Mouse (Mus musculus) layer of hippocampus, adult 2 months (tissue): Measurements from ENCODE around the gene 1700016H13Rik. TPM values are rescaled to one million over a fixed set of nuclear protein-coding genes. Genes with fewer than 3 reads are reported as not detected.

ENCODE experiments used
- DNase-seq, 2 experiments: peaks; one replicate each; pipeline ENCODE4 v3.0.0; 2022; ENCODE audit warnings: low spot score in 2 of 2
- H3K27ac ChIP-seq: fragments of 200-600 bp; 2 replicates; pipeline ENCODE4 v1.8.1; 2022
- H3K4me3 ChIP-seq: fragments of 200-600 bp; 2 replicates; pipeline ENCODE4 v1.8.1; 2022; ENCODE audit warnings: mild to moderate bottlenecking
- CTCF ChIP-seq: fragments of 200-600 bp; conservative IDR thresholded peaks from 2 replicates; pipeline ENCODE4 v1.8.1; 2022; ENCODE audit warnings: antibody characterized with exemption, mild to moderate bottlenecking, moderate library complexity
- total RNA-seq, 2 experiments: library from RNA; stranded (reverse); gene quantifications; 2 replicates each; pipeline ENCODE4 v1.2.3; 2021

Gene 1700016H13Rik
- total RNA-seq, 2 experiments from 2014 or later: not detected

DNA sequence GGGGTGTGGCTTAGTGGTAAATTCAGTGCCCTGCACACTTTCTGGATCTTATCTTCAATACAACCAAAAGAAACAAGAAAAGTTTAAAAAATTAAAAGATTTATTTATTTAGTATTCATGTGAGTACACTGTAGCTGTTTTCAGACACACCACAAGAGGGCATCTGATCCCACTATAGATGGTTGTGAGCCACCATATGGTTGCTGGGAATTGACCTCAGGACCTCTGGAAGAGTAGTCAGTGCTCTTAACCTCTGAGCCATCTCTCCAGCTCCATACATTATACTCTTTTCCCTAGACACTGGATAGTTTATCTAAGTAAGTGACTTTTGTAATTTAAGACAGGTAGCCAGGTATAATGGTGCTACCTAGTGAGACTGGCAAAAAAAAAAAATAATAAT, 35.4 kb upstream of the 1700016H13Rik start:
- DNase-seq: no peak
- TF ChIP-seq CTCF: peak; percentile 62
- Histone ChIP-seq H3K4me3 (no peak overlapping the region; the same call in 1 of the 2 replicates), H3K27ac (no peak overlapping the region)

DNA sequence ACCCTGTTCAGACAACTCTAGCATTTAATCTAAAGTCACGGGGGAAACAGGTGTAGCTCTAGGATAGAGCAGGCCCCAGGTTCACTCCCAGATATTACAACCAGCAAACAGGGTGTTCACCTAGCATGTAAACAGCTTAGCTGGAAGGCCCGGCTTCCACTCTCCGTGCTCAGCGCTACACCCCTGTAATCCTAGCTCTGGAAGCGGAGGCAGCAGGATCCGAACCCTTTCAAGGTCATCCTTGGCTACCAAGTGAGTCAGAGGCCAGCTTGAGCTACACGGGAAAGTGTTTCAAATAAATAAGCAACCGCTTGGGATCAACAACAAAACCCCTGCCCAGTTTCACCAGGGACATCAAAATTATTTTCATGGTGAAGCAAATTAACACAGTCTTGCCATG, 34.4 kb upstream of the 1700016H13Rik start:
- Histone ChIP-seq H3K27ac (no peak overlapping the region), H3K4me3 (no peak overlapping the region)
- no peak for DNase-seq
- no peak for TF ChIP-seq CTCF

DNA sequence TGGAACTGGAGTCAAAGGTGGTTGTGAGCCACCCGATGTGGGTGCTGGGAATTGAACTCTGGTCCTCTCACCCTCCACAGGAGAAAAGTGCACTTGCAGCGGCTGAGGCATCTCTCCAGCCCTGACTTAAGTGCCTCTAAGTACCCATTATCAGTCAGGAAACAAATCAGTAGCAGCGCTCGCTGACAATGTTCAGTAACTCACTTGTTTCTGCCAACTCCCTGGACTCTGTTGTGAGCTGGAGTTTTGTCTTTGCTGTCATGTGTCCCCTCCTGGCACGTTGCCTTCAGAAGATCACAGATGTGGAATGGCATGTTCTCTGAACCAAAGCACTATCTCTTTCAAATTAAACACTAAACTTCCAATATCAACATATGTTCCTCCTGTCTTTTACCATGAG, 33.8 kb upstream of the 1700016H13Rik start:
- no peak for DNase-seq
- H3K4me3 ChIP-seq: no peak overlapping the region
- TF ChIP-seq CTCF: no peak
- H3K27ac ChIP-seq: no peak overlapping the region

DNA sequence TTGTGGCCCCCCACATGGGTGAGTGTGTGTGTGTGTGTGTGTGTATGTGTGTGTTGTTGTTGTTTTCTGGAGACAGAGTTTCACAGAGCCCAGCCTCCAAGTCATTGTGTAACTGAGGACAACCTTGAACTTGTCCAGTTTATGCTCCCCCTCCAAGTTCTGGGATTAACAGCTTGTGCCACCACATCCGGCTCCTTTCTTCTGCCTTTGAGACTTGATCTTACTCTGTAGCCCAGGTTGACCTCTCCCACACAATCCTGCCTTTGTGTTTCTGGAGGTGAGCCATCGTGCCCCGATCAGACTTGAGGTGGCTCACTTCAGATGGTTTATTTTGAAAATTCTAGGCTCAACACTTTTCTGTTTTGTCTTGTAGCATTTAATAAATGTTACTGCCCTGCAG, 26.0 kb upstream of the 1700016H13Rik start:
- no peak for DNase-seq
- no peak overlapping the region for H3K4me3 ChIP-seq
- no peak overlapping the region for H3K27ac ChIP-seq
- TF ChIP-seq CTCF: no peak

DNA sequence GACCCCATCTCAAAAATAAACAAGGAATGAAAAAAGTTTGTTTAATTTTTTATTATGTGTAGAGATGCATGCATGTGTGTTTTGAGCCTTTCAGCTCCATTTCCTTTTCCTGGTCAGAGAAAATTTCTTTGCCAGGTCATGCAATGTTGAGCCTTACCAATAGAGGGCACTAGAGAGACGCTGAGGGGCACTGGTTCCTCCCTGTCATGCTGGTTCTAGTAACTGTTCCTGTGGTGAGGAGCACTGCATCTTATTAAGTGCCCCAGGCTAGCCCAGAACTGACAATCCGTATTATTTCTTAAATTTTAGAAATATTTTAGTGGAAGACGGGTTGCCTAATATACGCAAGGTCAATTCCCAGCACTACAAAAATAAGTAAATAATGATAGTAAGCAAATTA, 24.6 kb upstream of the 1700016H13Rik start:
- Histone ChIP-seq H3K4me3 (no peak overlapping the region), H3K27ac (no peak overlapping the region)
- peak; percentile 94 for TF ChIP-seq CTCF
- peak; percentile 78 to 84 for DNase-seq

DNA sequence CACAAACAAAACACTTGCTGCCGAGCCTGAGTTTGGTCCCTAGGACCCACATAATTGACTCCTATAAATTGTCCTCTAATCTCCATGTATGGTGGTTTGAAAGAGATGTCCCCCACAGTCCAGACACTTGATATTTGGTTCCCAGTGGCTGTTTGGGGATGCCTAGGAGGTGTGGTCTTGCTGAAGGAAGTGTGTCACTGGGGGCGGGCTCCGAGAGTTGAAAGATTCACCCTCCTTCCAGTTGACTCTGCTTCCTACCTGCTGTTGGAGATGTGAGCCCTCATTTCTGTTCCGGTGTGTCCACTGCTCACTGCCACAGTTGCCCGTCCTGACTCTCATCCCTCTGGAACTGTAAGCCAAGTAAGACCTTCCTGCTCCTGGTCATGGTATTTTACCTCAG, 23.2 kb upstream of the 1700016H13Rik start:
- DNase-seq: no peak
- no peak overlapping the region for H3K27ac ChIP-seq
- no peak for TF ChIP-seq CTCF
- H3K4me3 ChIP-seq: no peak overlapping the region

DNA sequence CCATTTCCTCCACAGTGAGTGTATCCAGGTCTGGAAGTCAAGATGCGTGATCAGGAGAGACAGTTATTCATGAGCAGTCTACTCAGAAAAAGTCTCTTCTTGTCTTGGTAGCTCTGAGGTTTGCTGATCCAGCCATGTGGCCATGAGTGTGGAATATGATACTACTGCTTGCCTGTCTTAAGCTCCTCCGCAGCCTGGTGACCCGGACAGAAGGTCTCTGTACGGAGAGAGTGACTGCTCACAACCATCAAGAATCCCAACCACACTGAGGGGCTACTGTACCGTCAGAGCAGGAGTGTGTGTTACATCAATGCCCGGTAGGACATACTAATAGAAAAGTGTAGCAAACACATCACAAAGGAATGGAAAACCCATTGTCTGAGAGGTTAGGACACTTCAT, 22.1 kb upstream of the 1700016H13Rik start:
- no peak for TF ChIP-seq CTCF
- Histone ChIP-seq H3K27ac (no peak overlapping the region), H3K4me3 (no peak overlapping the region)
- DNase-seq: no peak

DNA sequence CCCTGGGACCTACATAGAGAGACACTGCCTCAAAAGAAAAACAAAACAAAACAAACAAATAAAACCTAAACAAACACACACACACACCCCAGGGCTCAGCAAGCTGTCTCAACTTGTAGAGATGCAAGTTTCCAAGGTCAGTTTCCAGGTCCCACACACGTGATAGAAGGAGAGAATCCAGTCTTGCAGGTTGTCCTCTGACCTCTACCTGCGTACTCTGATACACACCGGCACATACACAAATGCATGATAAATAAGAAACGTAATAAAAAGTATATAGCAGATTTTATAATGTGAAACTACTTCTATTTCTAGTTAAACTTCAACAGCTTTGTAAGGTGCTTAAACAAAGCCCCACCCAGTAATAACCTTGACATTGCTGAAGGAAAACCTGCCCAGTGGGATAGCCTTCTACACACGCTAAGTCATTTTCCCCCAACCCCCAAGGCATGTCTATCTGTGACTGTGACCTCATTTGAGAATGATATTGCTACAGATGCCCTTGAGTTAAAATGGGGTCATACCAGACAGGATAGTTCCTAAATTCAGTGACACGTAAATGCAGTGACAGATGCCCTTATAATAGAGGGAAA, 20.6 kb upstream of the 1700016H13Rik start:
- no peak for DNase-seq
- TF ChIP-seq CTCF: no peak

DNA sequence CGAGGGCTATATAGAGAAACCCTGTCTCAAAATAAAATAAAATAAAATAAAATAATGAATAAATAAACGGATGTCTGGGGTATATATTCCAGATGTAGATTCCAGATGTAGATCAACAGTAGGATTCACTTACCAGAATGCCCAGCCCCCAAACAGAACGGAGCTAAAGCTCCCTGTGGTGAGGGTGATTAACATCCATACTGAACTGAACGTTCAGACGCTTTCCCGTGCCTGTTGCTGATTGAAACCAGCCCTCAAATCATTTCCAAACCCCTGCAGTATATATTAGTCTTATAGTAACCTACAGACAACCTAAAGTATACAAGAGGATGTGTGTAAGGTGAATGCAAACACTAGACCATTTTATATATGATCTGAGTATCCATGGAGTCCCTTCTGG, 18.7 kb upstream of the 1700016H13Rik start:
- H3K27ac ChIP-seq: no peak overlapping the region
- TF ChIP-seq CTCF: no peak
- no peak for DNase-seq
- H3K4me3 ChIP-seq: no peak overlapping the region

More for the DNA sequence above, 20.6 kb upstream of the 1700016H13Rik start:
- no peak overlapping the region for H3K27ac ChIP-seq
- no peak overlapping the region for H3K4me3 ChIP-seq

DNA sequence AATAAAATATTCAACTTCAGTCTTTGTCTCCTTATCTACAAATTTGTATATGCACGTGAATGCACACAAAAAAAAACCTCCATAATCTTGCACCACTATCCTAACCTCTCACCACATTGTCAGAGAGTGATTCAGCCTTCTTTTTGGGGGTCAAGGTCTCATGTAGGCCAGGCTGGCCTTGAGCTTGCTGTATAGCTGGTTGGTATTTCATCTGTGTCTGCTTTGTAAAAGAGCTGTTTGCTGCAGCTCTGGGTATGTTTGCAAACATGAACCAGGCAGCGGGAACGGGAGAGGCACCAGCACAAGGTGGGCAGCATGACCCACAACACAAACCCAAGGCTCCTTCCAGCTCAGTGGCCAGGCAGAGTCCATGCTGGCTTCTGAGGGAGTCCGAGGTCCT, 17.8 kb upstream of the 1700016H13Rik start:
- Histone ChIP-seq H3K27ac (no peak overlapping the region), H3K4me3 (no peak overlapping the region)
- no peak for DNase-seq
- TF ChIP-seq CTCF: no peak

DNA sequence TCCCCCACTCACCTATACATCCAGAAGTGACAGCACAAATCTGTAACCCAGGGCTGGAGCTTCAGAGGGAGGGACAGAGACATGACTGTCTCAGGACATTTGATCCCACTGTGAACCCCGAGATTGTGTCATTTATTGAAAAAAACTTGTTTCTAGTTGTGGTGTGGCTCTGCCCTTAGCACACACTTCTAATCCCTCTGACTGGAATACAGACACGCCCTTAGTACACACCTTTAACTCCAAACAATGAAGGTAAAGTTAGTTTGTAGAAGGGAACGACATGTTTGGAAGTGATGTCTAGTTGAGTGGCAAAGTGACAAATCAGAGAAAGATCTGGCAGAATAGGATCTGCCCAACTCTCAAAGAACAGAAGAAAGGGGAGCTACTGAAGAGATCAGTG, 16.0 kb upstream of the 1700016H13Rik start:
- no peak overlapping the region for H3K27ac ChIP-seq
- H3K4me3 ChIP-seq: no peak overlapping the region
- TF ChIP-seq CTCF: no peak
- DNase-seq: no peak

DNA sequence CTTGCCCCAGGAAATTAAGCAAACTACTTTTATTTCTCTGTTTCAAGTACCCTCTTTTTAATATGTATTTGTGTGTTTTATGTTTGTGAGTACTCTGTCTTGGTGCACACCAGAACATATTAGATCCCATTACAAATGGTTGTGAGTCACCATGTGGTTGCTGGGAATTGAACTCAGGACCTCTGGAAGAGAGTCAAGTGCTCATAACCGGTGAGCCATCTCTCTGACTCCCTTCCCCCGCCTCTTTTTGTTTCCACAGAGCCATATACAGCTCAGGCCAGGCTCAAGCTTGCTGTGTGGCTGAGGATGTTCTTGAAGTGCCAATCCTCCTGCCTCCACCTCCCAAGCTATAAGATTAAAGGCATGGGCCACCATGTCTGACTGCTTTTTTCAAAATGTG, 10.1 kb upstream of the 1700016H13Rik start:
- TF ChIP-seq CTCF: no peak
- DNase-seq: no peak
- H3K4me3 ChIP-seq: no peak overlapping the region
- no peak overlapping the region for H3K27ac ChIP-seq

DNA sequence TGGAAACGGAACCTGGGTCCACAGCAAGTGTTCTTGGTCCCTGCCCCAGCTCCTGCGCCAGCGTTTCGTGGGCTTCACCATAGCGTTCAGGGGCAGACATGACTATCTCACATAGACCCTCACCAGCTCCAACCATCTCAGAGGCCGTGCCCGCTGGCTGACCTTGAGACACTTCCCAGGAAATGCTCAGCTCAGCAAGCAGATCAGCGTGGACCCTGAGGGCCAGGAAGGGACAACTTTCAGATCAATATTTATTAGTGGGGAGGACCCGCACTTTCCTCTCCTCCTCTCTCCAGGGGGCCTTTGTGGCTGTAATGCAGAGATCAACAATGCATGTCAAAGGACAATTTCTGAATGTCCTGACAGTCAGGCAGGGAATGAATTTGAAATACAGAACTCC, 9.1 kb upstream of the 1700016H13Rik start:
- Histone ChIP-seq H3K4me3 (no peak overlapping the region), H3K27ac (no peak overlapping the region)
- DNase-seq: no peak
- TF ChIP-seq CTCF: no peak

DNA sequence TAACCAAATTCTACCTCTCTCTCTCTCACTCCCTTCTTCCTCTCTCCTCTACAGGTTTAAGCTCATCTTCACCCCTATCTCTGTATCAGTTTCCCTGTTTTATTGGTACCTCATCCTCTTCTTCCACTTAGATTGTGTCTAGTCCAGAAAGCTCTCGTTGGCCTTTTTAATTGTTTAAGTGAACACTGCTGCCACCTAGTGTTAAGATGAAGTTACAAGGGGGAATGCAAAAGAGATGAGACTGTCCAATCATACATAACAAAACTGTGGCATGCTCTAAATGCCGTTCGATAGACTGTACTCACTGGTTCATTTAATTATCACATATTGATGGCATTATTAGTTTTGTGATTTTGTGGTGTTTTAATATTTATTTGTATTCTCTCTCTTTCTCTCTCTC, 3.8 kb upstream of the 1700016H13Rik start:
- DNase-seq: peak; percentile 26 to 47
- Histone ChIP-seq H3K4me3 (no peak overlapping the region), H3K27ac (no peak overlapping the region)
- peak; percentile 84 for TF ChIP-seq CTCF

DNA sequence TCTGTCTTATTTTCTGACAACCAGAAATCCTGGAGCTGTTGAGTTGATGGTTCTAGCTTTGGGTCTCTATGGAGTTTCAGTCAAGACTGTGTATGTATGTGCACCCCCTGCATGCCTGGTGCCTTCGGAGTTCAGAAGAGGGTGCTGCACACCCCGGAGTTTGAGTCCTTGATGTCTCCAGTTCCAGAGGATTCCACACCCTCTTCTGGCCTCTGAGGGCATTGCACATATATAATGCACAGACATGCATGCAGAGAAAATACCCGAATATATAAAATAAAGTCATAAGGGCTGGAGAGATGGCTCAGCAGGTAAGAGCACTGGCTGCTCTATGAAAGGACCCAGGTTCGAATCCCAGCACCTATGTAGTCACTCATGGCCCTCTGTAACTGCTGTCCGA, 3.1 kb upstream of the 1700016H13Rik start:
- no peak for DNase-seq
- Histone ChIP-seq H3K4me3 (no peak overlapping the region), H3K27ac (no peak overlapping the region; the same call in 1 of the 2 replicates)
- TF ChIP-seq CTCF: peak; percentile 57
